Mouse (Mus musculus): ENCODE measurements around the gene Cct3.
"Not testable (repeated sequence)": the region's sequence is repeated elsewhere in the genome, so short reads cannot be mapped to it uniquely, and the experiment has no call there.

Cct3 gene

GRCm38 (mm10) chr3:88296561-88297318 is at the start of gene Cct3, which contains the start of gene Tsacc:
TSS of gene Cct3 (plus strand) at chr3:88297116.
TSS of gene Tsacc (minus strand) at chr3:88296999.
- peak; percentile 97 to 99 for DNase-seq (ENCODE audit: low spot score in 2 of 2)

GRCm38 (mm10) chr3:88247666-88248065 is 49.2 kb upstream of the Cct3 start:
- no peak for DNase-seq (ENCODE audit: low spot score in 2 of 2)

- no peak for DNase-seq (ENCODE audit: low spot score in 2 of 2)
These were observed 48.5 kb upstream of the Cct3 start for GRCm38 (mm10) chr3:88248406-88248805.

GRCm38 (mm10) chr3:88252739-88253138 is 44.2 kb upstream of the Cct3 start:
- DNase-seq (ENCODE audit: low spot score in 2 of 2), result no peak

GRCm38 (mm10) chr3:88254268-88254926 is 42.5 kb upstream of the Cct3 start, which contains the start of gene Rhbg:
TSS of gene Rhbg (minus strand) at chr3:88254709.
- no peak for DNase-seq (ENCODE audit: low spot score in 2 of 2)

GRCm38 (mm10) chr3:88255950-88256349 is 41.0 kb upstream of the Cct3 start:
- no peak for DNase-seq (ENCODE audit: low spot score in 2 of 2)

- no peak for DNase-seq (ENCODE audit: low spot score in 2 of 2)
These were observed 40.5 kb upstream of the Cct3 start for GRCm38 (mm10) chr3:88256382-88256781.

GRCm38 (mm10) chr3:88262346-88262745 is 34.6 kb upstream of the Cct3 start:
- DNase-seq (ENCODE audit: low spot score in 2 of 2), result no peak

- DNase-seq (ENCODE audit: low spot score in 2 of 2), result not testable (repeated sequence)
These were observed 28.9 kb upstream of the Cct3 start for GRCm38 (mm10) chr3:88268014-88268413.

GRCm38 (mm10) chr3:88268991-88269390 is 27.9 kb upstream of the Cct3 start:
- no peak for DNase-seq (ENCODE audit: low spot score in 2 of 2)

GRCm38 (mm10) chr3:88271298-88271697 is 25.6 kb upstream of the Cct3 start:
- not testable (repeated sequence) for DNase-seq (ENCODE audit: low spot score in 2 of 2)

GRCm38 (mm10) chr3:88271859-88272258 is 25.1 kb upstream of the Cct3 start:
- DNase-seq (ENCODE audit: low spot score in 2 of 2), result no peak

- DNase-seq (ENCODE audit: low spot score in 2 of 2), result no peak
These were observed 22.9 kb upstream of the Cct3 start for GRCm38 (mm10) chr3:88274002-88274401.

GRCm38 (mm10) chr3:88276121-88276520 is 20.8 kb upstream of the Cct3 start:
- DNase-seq (ENCODE audit: low spot score in 2 of 2), result no peak

GRCm38 (mm10) chr3:88276529-88277143 is 20.3 kb upstream of the Cct3 start:
- DNase-seq (ENCODE audit: low spot score in 2 of 2), result no peak

- DNase-seq (ENCODE audit: low spot score in 2 of 2), result no peak
These were observed 16.9 kb upstream of the Cct3 start for GRCm38 (mm10) chr3:88280035-88280434.

GRCm38 (mm10) chr3:88281141-88281916 is 15.6 kb upstream of the Cct3 start:
- not testable (repeated sequence) for DNase-seq (ENCODE audit: low spot score in 2 of 2)

- not testable (repeated sequence) for DNase-seq (ENCODE audit: low spot score in 2 of 2)
These were observed 11.9 kb upstream of the Cct3 start for GRCm38 (mm10) chr3:88284815-88285564.

GRCm38 (mm10) chr3:88285565-88285895 is 11.4 kb upstream of the Cct3 start:
- DNase-seq (ENCODE audit: low spot score in 2 of 2), result not testable (repeated sequence)

- no peak for DNase-seq (ENCODE audit: low spot score in 2 of 2)
These were observed 9.8 kb upstream of the Cct3 start, which contains the start of gene Gm38392 for GRCm38 (mm10) chr3:88287110-88287509. TSS of gene Gm38392 (minus strand) at chr3:88287210.

- DNase-seq (ENCODE audit: low spot score in 2 of 2), result not testable (repeated sequence)
These were observed 8.7 kb upstream of the Cct3 start for GRCm38 (mm10) chr3:88288133-88288713.
